Mouse (Mus musculus): ENCODE measurements around the gene Itgb2l.
"Not testable (repeated sequence)": the region's sequence is repeated elsewhere in the genome, so short reads cannot be mapped to it uniquely, and the experiment has no call there.

- TF ChIP-seq CTCF (IDR thresholded peaks at IDR 0.05; ENCODE audit: extremely low read depth, insufficient read depth, insufficient read length, insufficient replicate concordance); POLR2A (IDR thresholded peaks at IDR 0.05; ENCODE audit: low read depth, low read length): not testable (repeated sequence)
These were observed 7.5 kb upstream of the Itgb2l start for GRCm38 (mm10) chr16:96450871-96451270.

Measured in spleen, adult 2 months (tissue).